Mouse (Mus musculus) heart, adult 2 months (tissue): ENCODE results near the gene Snrpb. TPM values are rescaled to one million over a fixed set of nuclear protein-coding genes. Genes with fewer than 3 reads are reported as not detected.

Experiments used
- DNase-seq, 2 experiments: peaks; one replicate each; pipeline ENCODE4 v3.0.0; 2021
- H3K27ac ChIP-seq: fragments of 200-600 bp; 2 replicates; pipeline ENCODE4 v1.8.1; 2022
- H3K27me3 ChIP-seq: fragments of 200-500 bp; 2 replicates; pipeline ENCODE4 v1.6.1; 2012; ENCODE audit warnings: mild to moderate bottlenecking, low read length, inconsistent platforms, mixed read lengths; ENCODE audit not compliant: control insufficient read depth, insufficient read depth
- H3K36me3 ChIP-seq: fragments of 200-500 bp; 2 replicates; pipeline ENCODE4 v1.6.1; 2012; ENCODE audit warnings: low read length, inconsistent platforms; ENCODE audit not compliant: control insufficient read depth, insufficient read depth
- H3K4me1 ChIP-seq: fragments of 200-500 bp; 2 replicates; pipeline ENCODE4 v1.6.1; 2011; ENCODE audit warnings: low read length; ENCODE audit not compliant: control insufficient read depth, insufficient read depth
- H3K4me3 ChIP-seq: fragments of 200-600 bp; 2 replicates; pipeline ENCODE4 v1.8.1; 2022
- H3K79me2 ChIP-seq: fragments of 200-500 bp; replicated peaks from 2 replicates; pipeline ENCODE4 v1.6.1; 2012; ENCODE audit warnings: mild to moderate bottlenecking, inconsistent platforms, low read length, moderate library complexity, mixed read lengths; ENCODE audit not compliant: control insufficient read depth, insufficient read depth
- H3K9ac ChIP-seq: fragments of 200-500 bp; 2 replicates; pipeline ENCODE4 v1.6.1; 2012; ENCODE audit warnings: low read depth, mild to moderate bottlenecking, control low read depth, inconsistent platforms, low read length, mixed read lengths
- CTCF ChIP-seq: fragments of 200-600 bp; IDR thresholded peaks from 2 replicates; pipeline ENCODE4 v1.8.1; 2022; ENCODE audit warnings: antibody characterized with exemption, mild to moderate bottlenecking, moderate library complexity
- EP300 ChIP-seq: fragments of 200-500 bp; IDR thresholded peaks from 2 replicates; pipeline ENCODE4 v1.6.1; 2011; ENCODE audit warnings: low read depth, low read length, control low read depth; ENCODE audit not compliant: insufficient read depth
- POLR2A ChIP-seq: fragments of 200-500 bp; IDR thresholded peaks from 2 replicates; pipeline ENCODE4 v1.6.1; 2011; ENCODE audit warnings: mild to moderate bottlenecking, low read depth, low read length, control low read depth; ENCODE audit not compliant: insufficient read depth
- WGBS: fragments of 180-500 bp; shearing (Covaris S2); methylation state at CpG from one replicate; pipeline ENCODE4 v1.1.7; 2018; 5-methylcytosine and 5-hydroxymethylcytosine counted together
- intact Hi-C: fragments of 180-260 bp; cut with DNase I; formaldehyde crosslinking; loops from one replicate; pipeline ENCODE4 v1.15.1; 2025
- polyA plus RNA-seq: library from polyadenylated mRNA; depleted of rRNA; stranded (reverse); fragments of >200 nt; gene quantifications from 2 replicates; pipeline ENCODE4 v1.2.3, GENCODE M21; 2012
- total RNA-seq, 2 experiments: library from RNA; stranded (reverse); gene quantifications; 2 replicates each; pipeline ENCODE4 v1.2.3; 2021

Gene Snrpb
- total and polyA plus RNA-seq, 3 experiments, result 124 to 141 (median 135) TPM

GRCm38 (mm10) chr2:130167861-130168260 lies 11.3 kb downstream of the Snrpb start:
- TF ChIP-seq CTCF (peak; percentile 75), POLR2A (no peak)
- Histone ChIP-seq H3K4me3 (no peak overlapping the region), H3K9ac (no peak overlapping the region), H3K27me3 (no peaks in the 10 kb centered on the region), H3K4me1 (no peaks in the 10 kb centered on the region; the same call in 1 of the 2 replicates), H3K27ac (no peak overlapping the region), H3K36me3 (peaks cover 15% of the 10 kb centered on the region), H3K79me2 (no peaks in the 10 kb centered on the region)
- intact Hi-C loops, result loop anchor here (2.0 to 5.0 kb wide), 3 partner anchors 99 to 286 kb away; no protein-coding TSS in a partner anchor
- DNase-seq, result peak; percentile 16 to 39
- 43% methylated on average over 3 of the region's 3 CpGs for WGBS

GRCm38 (mm10) chr2:130166311-130167214 lies 12.6 kb downstream of the Snrpb start:
- WGBS, result 65% methylated on average over 9 of the region's 9 CpGs
- Histone ChIP-seq H3K9ac (no peak overlapping the region), H3K27ac (no peak overlapping the region), H3K79me2 (no peaks in the 10 kb centered on the region), H3K27me3 (no peaks in the 10 kb centered on the region), H3K4me1 (no peaks in the 10 kb centered on the region; the same call in 1 of the 2 replicates), H3K4me3 (no peak overlapping the region), H3K36me3 (peaks cover 11% of the 10 kb centered on the region)
- TF ChIP-seq EP300 (no peak), CTCF (peak; percentile 63)
- intact Hi-C loops, result loop anchor here (5.0 kb wide), 1 partner anchor 284 kb away; no protein-coding TSS in a partner anchor
- DNase-seq, result no peak

GRCm38 (mm10) chr2:130162701-130163100 lies 16.5 kb downstream of the Snrpb start:
- no peak overlapping the region for H3K9ac ChIP-seq
- no peaks in the 10 kb centered on the region for H3K4me1 ChIP-seq
- no peak overlapping the region for H3K4me3 ChIP-seq
- no peak for DNase-seq
- TF ChIP-seq EP300 (no peak), POLR2A (no peak), CTCF (no peak)
- H3K36me3 ChIP-seq, result no peaks in the 10 kb centered on the region
- intact Hi-C loops, result no loop called here
- WGBS, result 73% methylated on average over 5 of the region's 5 CpGs
- no peak overlapping the region for H3K27ac ChIP-seq
- no peaks in the 10 kb centered on the region for H3K27me3 ChIP-seq
- H3K79me2 ChIP-seq, result no peaks in the 10 kb centered on the region

- Histone ChIP-seq H3K27ac (no peak overlapping the region), H3K4me1 (no peaks in the 10 kb centered on the region), H3K36me3 (no peaks in the 10 kb centered on the region), H3K79me2 (no peaks in the 10 kb centered on the region), H3K27me3 (no peaks in the 10 kb centered on the region), H3K9ac (no peak overlapping the region), H3K4me3 (no peak overlapping the region)
- intact Hi-C loops, result no loop called here
- 52% methylated on average over 4 of the region's 4 CpGs for WGBS
- TF ChIP-seq CTCF (no peak), EP300 (no peak), POLR2A (no peak)
- no peak for DNase-seq
Observed at GRCm38 (mm10) chr2:130158088-130158437, 21.1 kb downstream of the Snrpb start.

- no peaks in the 10 kb centered on the region for H3K79me2 ChIP-seq
- intact Hi-C loops, result no loop called here
- DNase-seq, result no peak
- H3K27me3 ChIP-seq, result no peaks in the 10 kb centered on the region
- H3K9ac ChIP-seq, result no peak overlapping the region
- H3K27ac ChIP-seq, result no peak overlapping the region
- no peaks in the 10 kb centered on the region for H3K36me3 ChIP-seq
- WGBS, result 66% methylated on average over 14 of the region's 14 CpGs
- no peaks in the 10 kb centered on the region for H3K4me1 ChIP-seq
- H3K4me3 ChIP-seq, result no peak overlapping the region
- TF ChIP-seq EP300 (no peak), CTCF (no peak), POLR2A (no peak)
Observed at GRCm38 (mm10) chr2:130157231-130158087, 21.7 kb downstream of the Snrpb start.
